Mouse (Mus musculus) midbrain, postnatal 0 days (tissue): Measurements from ENCODE around the gene Rab42. TPM values are rescaled to one million over a fixed set of nuclear protein-coding genes. Genes with fewer than 3 reads are reported as not detected.
A peak's percentile ranks its signal among the peaks of the same experiment; 100 is the strongest.

ENCODE experiments used
- ATAC-seq: fragments of 200-750 bp; cut with Nextera tagmentation; 2 replicates; pipeline ENCODE4 v1.8.0; 2017; ENCODE audit warnings: moderate number of reproducible peaks, mild to moderate bottlenecking, moderate TSS enrichment, moderate library complexity; ENCODE audit not compliant: low FRiP score
- DNase-seq: peaks from one replicate; pipeline ENCODE4 v3.0.0-alpha.2; 2015; ENCODE audit warnings: low spot score
- H3K27ac ChIP-seq: fragments of 300-500 bp; sonication (generic); 2 replicates; pipeline ENCODE4 v1.5.1; 2014; ENCODE audit warnings: low read depth, mild to moderate bottlenecking, low read length, mixed read lengths
- H3K27me3 ChIP-seq: fragments of 300-500 bp; sonication (generic); 2 replicates; pipeline ENCODE4 v1.6.1; 2014; ENCODE audit warnings: low read length, control low read depth, mixed read lengths; ENCODE audit not compliant: insufficient read depth
- H3K36me3 ChIP-seq: fragments of 300-500 bp; sonication (generic); 2 replicates; pipeline ENCODE4 v1.6.1; 2014; ENCODE audit warnings: low read length, control low read depth, mixed read lengths; ENCODE audit not compliant: insufficient read depth
- H3K4me1 ChIP-seq: fragments of 300-500 bp; sonication (generic); 2 replicates; pipeline ENCODE4 v1.6.1; 2014; ENCODE audit warnings: mild to moderate bottlenecking, control low read depth, antibody characterized with exemption, low read length, mixed read lengths; ENCODE audit not compliant: insufficient read depth
- H3K4me2 ChIP-seq: fragments of 300-500 bp; sonication (generic); 2 replicates; pipeline ENCODE4 v1.6.1; 2014; ENCODE audit warnings: low read depth, mild to moderate bottlenecking, low read length, mixed read lengths; ENCODE audit not compliant: poor library complexity, severe bottlenecking
- H3K4me3 ChIP-seq: fragments of 300-500 bp; sonication (generic); 2 replicates; pipeline ENCODE4 v1.5.1; 2014; ENCODE audit warnings: low read depth, mild to moderate bottlenecking, low read length, moderate library complexity
- H3K9ac ChIP-seq: fragments of 300-500 bp; sonication (generic); replicated peaks from 2 replicates; pipeline ENCODE4 v1.6.1; 2014; ENCODE audit warnings: mild to moderate bottlenecking, low read length, moderate library complexity, mixed read lengths; ENCODE audit not compliant: poor library complexity, severe bottlenecking
- H3K9me3 ChIP-seq: fragments of 300-500 bp; sonication (generic); 2 replicates; pipeline ENCODE4 v1.6.1; 2016; ENCODE audit warnings: low read length, control low read depth
- CTCF ChIP-seq: IDR thresholded peaks from 2 replicates; pipeline ENCODE4 v1.5.1; 2016; ENCODE audit warnings: antibody characterized with exemption, mild to moderate bottlenecking
- WGBS: fragments of 180-500 bp; shearing (Covaris S2); extraction: QIAGEN DNeasy Blood & Tissue Kit; methylation state at CpG from one replicate; pipeline ENCODE4 v1.1.7; 2014; 5-methylcytosine and 5-hydroxymethylcytosine counted together
- polyA plus RNA-seq: library from polyadenylated mRNA; unstranded; fragments of >200 nt; fragmentation: Nextera tagmentation; extraction: Ambion mirVana; gene quantifications from 2 replicates; pipeline ENCODE4 v1.2.1, GENCODE M21; 2015
- total RNA-seq: library from RNA; depleted of rRNA; stranded (reverse); fragments of >200 nt; gene quantifications from 2 replicates; pipeline ENCODE4 v1.2.3, GENCODE M21; 2014

The Rab42 gene
- total and polyA plus RNA-seq, 2 experiments from 2014 or later, result 3.3 to 4.2 TPM

GRCm38 (mm10) chr4:132262358-132262616, 40.9 kb downstream of the Rab42 start:
- no peak overlapping the region for H3K27ac ChIP-seq

GRCm38 (mm10) chr4:132261514-132262357, 41.4 kb downstream of the Rab42 start, which contains the start of gene Gmeb1:
Gene Gmeb1 (minus strand): TSS chr4:132261602.
- Histone ChIP-seq H3K4me2 (peak within 1 kb of the TSS; percentile 87), H3K9me3 (no peaks in the 10 kb centered on the region), H3K27me3 (no peaks in the 10 kb centered on the region), H3K27ac (peak within 1 kb of the TSS; percentile 94), H3K4me1 (0 out of 2 replicates have a peak, but pooled peaks cover 2% of the 10 kb centered on the region), H3K9ac (peak within 1 kb of the TSS; percentile 98), H3K4me3 (peak within 1 kb of the TSS; percentile 75), H3K36me3 (no peaks in the 10 kb centered on the region)
- TF ChIP-seq CTCF, result no peak
- WGBS, result 19% methylated on average over 36 of the region's 49 CpGs
- peak; percentile 87 for DNase-seq
- ATAC-seq, result peak; percentile 90

More at GRCm38 (mm10) chr4:132262358-132262616, 40.9 kb downstream of the Rab42 start:
- no peaks in the 10 kb centered on the region for H3K9me3 ChIP-seq
- ATAC-seq, result no peak
- H3K4me3 ChIP-seq, result no peak overlapping the region
- DNase-seq, result no peak
- no peaks in the 10 kb centered on the region for H3K27me3 ChIP-seq
- peak overlapping the region; percentile 87; the same call in 1 of the 2 replicates for H3K4me2 ChIP-seq
- no peak for TF ChIP-seq CTCF
- H3K4me1 ChIP-seq, result 0 out of 2 replicates have a peak, but pooled peaks cover 2% of the 10 kb centered on the region
- H3K9ac ChIP-seq, result no peak overlapping the region
- H3K36me3 ChIP-seq, result no peaks in the 10 kb centered on the region
- 77% methylated on average over 5 of the region's 5 CpGs for WGBS

GRCm38 (mm10) chr4:132260404-132261379, 42.5 kb downstream of the Rab42 start:
- Histone ChIP-seq H3K27ac (peak overlapping the region; percentile 94), H3K9me3 (no peaks in the 10 kb centered on the region), H3K36me3 (no peaks in the 10 kb centered on the region), H3K27me3 (no peaks in the 10 kb centered on the region), H3K9ac (peak overlapping the region; percentile 98), H3K4me3 (peak overlapping the region; percentile 75), H3K4me1 (0 out of 2 replicates have a peak, but pooled peaks cover 2% of the 10 kb centered on the region), H3K4me2 (peak overlapping the region; percentile 87)
- 5% methylated on average over 21 of the region's 64 CpGs for WGBS
- ATAC-seq (peak; percentile 87), DNase-seq (peak; percentile 66)
- TF ChIP-seq CTCF, result no peak

GRCm38 (mm10) chr4:132259248-132259647, 43.9 kb downstream of the Rab42 start:
- no peak overlapping the region for H3K4me3 ChIP-seq
- H3K9ac ChIP-seq, result 0 out of 2 replicates have a peak overlapping the region, but pooled peaks have one; percentile 24
- H3K27ac ChIP-seq, result no peak overlapping the region
- WGBS, result 87% methylated on average over 4 of the region's 4 CpGs
- H3K9me3 ChIP-seq, result no peaks in the 10 kb centered on the region
- H3K4me2 ChIP-seq, result 0 out of 2 replicates have a peak overlapping the region, but pooled peaks have one; percentile 87
- DNase-seq (no peak), ATAC-seq (no peak)
- no peak for TF ChIP-seq CTCF
- no peaks in the 10 kb centered on the region for H3K36me3 ChIP-seq
- H3K4me1 ChIP-seq, result 0 out of 2 replicates have a peak, but pooled peaks cover 2% of the 10 kb centered on the region
- H3K27me3 ChIP-seq, result no peaks in the 10 kb centered on the region

GRCm38 (mm10) chr4:132256384-132256783, 46.8 kb downstream of the Rab42 start:
- Histone ChIP-seq H3K27me3 (no peaks in the 10 kb centered on the region), H3K4me1 (0 out of 2 replicates have a peak, but pooled peaks cover 2% of the 10 kb centered on the region), H3K4me3 (no peak overlapping the region), H3K9me3 (no peaks in the 10 kb centered on the region), H3K36me3 (0 out of 2 replicates have a peak, but pooled peaks cover 2% of the 10 kb centered on the region), H3K4me2 (no peak overlapping the region), H3K27ac (no peak overlapping the region), H3K9ac (no peak overlapping the region)
- no peak for DNase-seq
- no peak for TF ChIP-seq CTCF
- WGBS, result 93% methylated on average over 3 of the region's 3 CpGs
- no peak for ATAC-seq
